Mouse (Mus musculus) CH12.LX (cell line): Measurements from ENCODE around the gene Trpm3.

ENCODE experiments used
- CHD1 ChIP-seq: IDR thresholded peaks from 2 replicates; pipeline ENCODE4 v1.6.1; 2012; ENCODE audit warnings: low read depth, low read length, improper control_type of control experiment, inconsistent platforms
- CHD2 ChIP-seq: IDR thresholded peaks from 2 replicates; pipeline ENCODE4 v1.6.1; 2011; ENCODE audit warnings: low read length, improper control_type of control experiment
- CTCF ChIP-seq, 2 experiments: IDR thresholded peaks in 1 of 2; conservative IDR thresholded peaks in 1 of 2; 2 replicates each; pipeline ENCODE4 v1.5.1; 2011 to 2012; ENCODE audit warnings: low read depth in 2 of 2, low read length in 2 of 2, improper control_type of control experiment in 1 of 2, inconsistent platforms in 1 of 2, mild to moderate bottlenecking in 1 of 2, moderate library complexity in 1 of 2
- EP300 ChIP-seq: IDR thresholded peaks from 2 replicates; pipeline ENCODE4 v1.6.1; 2011; ENCODE audit warnings: low read length, improper control_type of control experiment
- JUND ChIP-seq: conservative IDR thresholded peaks from 2 replicates; pipeline ENCODE4 v1.6.1; 2011; ENCODE audit warnings: low read depth, low read length, improper control_type of control experiment
- MAFK ChIP-seq: IDR thresholded peaks from 2 replicates; pipeline ENCODE4 v1.6.1; 2011; ENCODE audit warnings: low read length, improper control_type of control experiment; ENCODE audit not compliant: insufficient replicate concordance
- MEF2A ChIP-seq: IDR thresholded peaks from 2 replicates; pipeline ENCODE4 v1.6.1; 2014; ENCODE audit warnings: low read depth, mild to moderate bottlenecking, inconsistent platforms, low read length, improper control_type of control experiment, borderline replicate concordance
- MYC ChIP-seq: IDR thresholded peaks from 2 replicates; pipeline ENCODE4 v1.6.1; 2011; ENCODE audit warnings: low read depth, mild to moderate bottlenecking, improper control_type of control experiment, low read length
- POLR2A ChIP-seq: IDR thresholded peaks from 2 replicates; pipeline ENCODE4 v1.6.1; 2011; ENCODE audit warnings: low read depth, mild to moderate bottlenecking, improper control_type of control experiment, low read length
- USF1 ChIP-seq: IDR thresholded peaks from 2 replicates; pipeline ENCODE4 v1.6.1; 2014; ENCODE audit warnings: low read depth, mild to moderate bottlenecking, inconsistent platforms, low read length, improper control_type of control experiment
- USF2 ChIP-seq: conservative IDR thresholded peaks from 2 replicates; pipeline ENCODE4 v1.6.1; 2011; ENCODE audit warnings: low read depth, low read length, improper control_type of control experiment
- ZC3H11A ChIP-seq: IDR thresholded peaks from 2 replicates; pipeline ENCODE4 v1.6.1; 2012; ENCODE audit warnings: low read depth, mild to moderate bottlenecking, inconsistent platforms, low read length, improper control_type of control experiment

DNA sequence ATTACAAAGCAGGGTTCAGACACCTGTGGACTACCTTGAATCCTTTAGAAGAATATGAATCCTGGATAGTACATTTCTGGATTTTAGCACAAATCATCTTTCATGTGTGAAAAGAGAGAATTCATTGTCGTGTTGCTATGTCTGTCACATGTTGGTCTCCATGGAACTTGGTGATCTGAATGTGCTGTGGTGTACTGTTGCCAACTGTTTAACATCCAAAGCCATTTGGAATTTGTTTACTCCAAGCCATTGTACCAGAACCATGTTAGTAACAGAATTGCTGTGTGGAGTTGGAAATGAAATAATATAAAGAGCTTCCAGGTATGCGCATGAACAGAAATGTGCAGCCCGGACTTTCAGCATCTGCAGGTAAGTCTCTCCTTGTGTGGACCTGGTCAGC, 41.3 kb downstream of the Trpm3 start:
- no peak for TF ChIP-seq POLR2A
- no peak for TF ChIP-seq CTCF (conservative IDR thresholded peaks at IDR 0.05 in 1 of 2, IDR thresholded peaks at IDR 0.05 in 1 of 2; ENCODE audit: low read depth in 2 of 2, low read length in 2 of 2)
- TF ChIP-seq USF2: no peak
- TF ChIP-seq EP300: no peak
- TF ChIP-seq MAFK: no peak
- TF ChIP-seq MYC: no peak
- TF ChIP-seq MEF2A: no peak
- TF ChIP-seq CHD2: no peak
- TF ChIP-seq USF1: no peak
- TF ChIP-seq ZC3H11A: no peak
- TF ChIP-seq CHD1: no peak
- TF ChIP-seq JUND: no peak
